Mouse (Mus musculus): ENCODE measurements around the gene Prox1.

GRCm38 (mm10) chr1:190176961-190177360, 6.4 kb upstream of the Prox1 start:
- TF ChIP-seq CTCF (IDR thresholded peaks at IDR 0.05; ENCODE audit: low read depth, low read length) = no peak
- TF ChIP-seq POLR2A (IDR thresholded peaks at IDR 0.05; ENCODE audit: extremely low read depth, insufficient read depth, low read length) = peak; percentile 55

Data from liver, adult 2 months (tissue).